Mouse (Mus musculus) kidney, postnatal 36 days (tissue): ENCODE data around the gene Napsa.

Source experiments
- DNase-seq, 2 experiments: peaks; one replicate each; pipeline ENCODE4 v3.0.0; 2021 to 2022; ENCODE audit warnings: mixed read lengths in 2 of 2

Gene Napsa

DNA sequence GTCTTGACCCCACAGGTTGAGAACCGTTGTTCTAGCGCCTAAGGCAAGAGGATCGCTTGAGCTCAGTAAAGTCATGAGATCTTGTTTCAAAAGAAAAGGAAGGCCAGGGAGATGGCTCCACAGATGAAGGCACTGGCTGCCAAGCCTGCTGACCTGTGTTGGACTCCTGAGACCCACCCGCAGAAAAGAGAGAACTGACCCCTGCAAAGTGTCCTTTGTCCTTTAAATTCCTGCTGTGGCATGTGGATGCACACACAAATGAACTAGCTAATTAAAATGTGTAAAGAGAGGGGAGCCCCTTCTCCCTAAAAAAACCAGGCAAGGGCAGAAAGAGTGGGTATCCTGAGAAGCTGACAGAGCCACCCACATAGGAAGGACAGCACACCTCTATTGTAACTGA is 369 bp upstream of the Napsa start:
- DNase-seq, result peak; percentile 52 to 65

DNA sequence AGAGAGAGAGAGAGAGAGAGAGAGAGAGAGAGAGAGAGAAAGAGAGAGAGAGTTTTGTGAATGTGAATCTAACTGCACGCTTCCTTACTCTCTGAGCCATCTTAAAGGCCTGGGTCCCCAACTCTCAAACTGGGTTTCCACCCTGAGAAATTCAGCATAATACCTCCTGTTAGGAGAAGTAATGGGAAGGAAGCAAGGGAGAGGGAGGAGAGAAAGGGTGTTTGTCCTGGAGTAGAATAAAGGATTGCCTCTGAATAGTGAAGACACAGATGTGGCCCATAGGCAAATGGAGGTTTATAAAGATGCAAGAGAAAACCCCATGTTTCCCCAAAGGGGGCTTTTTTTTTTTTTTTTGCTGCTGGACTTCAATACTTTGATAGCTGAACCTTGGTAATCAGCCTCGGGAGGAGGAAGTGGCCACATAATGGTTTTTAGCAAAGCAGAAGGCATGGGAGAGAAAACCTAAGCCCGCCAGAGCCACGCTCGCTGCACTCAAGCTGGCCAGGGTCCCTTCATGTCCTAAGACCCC is 840 bp downstream of the Napsa start:
- no peak for DNase-seq

DNA sequence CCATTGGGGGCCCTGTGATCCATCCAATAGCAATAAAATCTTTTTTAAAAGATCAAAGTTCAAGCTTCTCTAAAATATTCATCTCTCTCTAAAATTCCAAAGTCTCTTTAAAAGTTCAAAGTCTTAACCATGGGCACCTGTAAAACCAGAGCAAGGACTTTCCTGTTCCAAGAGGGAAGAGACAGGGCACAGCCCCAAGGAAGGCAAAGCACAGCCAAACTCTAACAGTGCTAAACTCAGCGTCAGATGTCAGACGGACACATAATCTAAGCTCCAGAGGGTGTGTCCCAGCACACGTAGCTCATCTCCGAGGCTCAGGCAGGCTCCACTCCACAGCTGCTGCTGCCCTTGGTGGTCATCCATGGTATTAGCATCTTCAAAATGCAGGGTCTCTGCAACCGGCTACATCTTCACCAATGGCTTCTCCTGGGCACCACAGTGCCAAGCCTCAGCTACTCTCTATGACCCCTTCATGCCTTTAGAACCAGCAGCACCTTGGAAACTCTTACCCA is 4.2 kb downstream of the Napsa start:
- peak in 1 of 2 experiments; percentile 48 for DNase-seq

DNA sequence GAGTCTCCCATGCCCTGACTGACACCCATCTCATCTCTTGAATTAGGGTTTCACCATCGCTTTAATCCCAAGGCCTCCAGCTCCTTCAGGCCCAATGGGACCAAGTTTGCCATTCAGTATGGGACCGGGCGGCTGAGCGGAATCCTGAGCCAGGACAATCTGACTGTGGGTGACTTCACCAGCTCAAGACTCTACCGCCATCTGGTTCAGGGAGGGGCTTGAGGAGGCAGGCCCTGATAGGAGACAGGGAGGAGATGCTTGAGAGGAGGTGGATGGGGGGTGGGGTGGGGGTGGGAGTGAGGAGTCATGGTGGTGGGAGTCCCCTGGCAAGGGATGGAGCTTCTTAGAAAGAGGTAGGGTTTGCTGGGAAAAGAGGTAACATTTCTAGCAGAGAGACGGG is 9.5 kb downstream of the Napsa start:
- no peak for DNase-seq

DNA sequence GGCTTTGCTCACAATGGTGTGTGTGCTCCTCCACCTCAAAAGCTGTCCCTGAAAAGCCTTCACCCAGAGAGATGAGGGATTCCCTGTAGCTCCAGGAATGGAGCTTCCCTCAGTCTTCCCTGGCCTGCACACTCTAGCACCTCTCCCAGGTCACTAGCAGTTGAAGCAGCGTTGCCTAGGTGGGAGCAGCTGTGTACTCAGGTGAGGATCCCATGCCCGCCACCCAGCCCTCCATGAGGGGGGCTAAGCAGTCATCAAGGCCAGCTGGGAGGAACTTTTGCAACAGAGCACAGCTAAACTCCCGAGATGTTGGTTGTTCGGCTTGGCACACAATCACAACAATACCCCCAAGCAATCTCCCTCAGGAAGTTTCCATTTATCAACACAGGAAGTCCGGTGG is 10.5 kb downstream of the Napsa start:
- DNase-seq, result no peak

DNA sequence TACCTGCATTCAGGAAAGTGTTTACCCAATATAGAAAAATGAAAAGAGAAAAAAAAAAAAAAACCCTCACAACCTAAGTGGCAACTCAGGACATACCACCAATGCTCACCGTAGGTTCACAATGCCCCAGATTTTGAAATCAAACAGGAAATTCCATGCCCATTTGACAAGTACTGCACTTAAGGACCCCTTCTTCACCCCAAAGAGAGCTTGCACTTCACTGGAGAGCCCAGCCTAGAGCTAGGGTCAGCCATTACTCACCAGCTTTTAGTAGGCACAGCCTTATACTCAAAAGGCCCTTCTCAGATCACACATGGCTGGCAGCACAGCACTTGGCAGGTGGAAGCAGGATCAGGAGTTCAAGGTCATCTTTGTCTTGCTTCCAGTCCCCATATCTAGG is 11.0 kb downstream of the Napsa start:
- DNase-seq, result no peak

DNA sequence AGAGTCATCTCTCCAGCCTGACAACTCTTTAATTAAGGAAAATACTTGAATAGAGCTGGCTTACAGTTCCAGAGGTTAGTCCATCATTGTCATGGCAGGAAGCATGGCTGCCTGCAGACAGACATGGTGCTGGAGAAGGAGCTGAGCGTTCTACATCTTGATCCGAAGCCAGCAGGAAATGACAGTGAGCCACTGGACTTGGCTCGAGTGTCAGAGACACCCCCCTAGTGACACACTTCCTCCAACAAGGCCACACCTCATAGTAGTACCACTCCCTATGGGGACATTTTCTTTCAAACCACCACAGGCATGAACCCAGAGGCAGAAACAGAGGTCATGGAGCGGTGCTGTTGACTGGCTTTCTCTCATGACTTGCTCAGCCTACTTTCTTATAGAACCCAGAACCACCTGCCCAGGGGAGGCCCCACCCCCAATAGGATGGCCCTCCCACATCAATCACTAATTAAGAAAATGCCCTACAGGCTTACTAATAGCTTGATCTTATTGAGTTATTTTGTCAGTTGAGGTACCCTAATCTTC is 12.2 kb downstream of the Napsa start:
- DNase-seq, result no peak

DNA sequence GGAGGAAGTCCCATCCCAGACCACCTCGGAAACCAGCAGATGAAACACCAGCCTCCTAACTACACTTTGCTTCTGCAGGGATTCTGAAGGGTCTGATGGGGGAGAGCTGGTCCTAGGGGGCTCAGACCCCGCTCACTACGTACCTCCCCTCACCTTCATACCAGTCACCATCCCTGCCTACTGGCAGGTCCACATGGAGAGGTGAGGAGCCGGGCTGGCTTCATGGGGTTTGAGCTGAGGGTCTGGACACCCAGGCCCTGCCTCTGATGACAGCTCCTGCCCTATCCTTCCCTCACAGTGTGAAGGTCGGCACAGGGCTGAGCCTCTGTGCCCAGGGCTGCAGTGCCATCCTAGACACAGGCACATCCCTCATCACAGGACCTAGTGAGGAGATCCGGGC is 12.7 kb downstream of the Napsa start:
- DNase-seq, result no peak

DNA sequence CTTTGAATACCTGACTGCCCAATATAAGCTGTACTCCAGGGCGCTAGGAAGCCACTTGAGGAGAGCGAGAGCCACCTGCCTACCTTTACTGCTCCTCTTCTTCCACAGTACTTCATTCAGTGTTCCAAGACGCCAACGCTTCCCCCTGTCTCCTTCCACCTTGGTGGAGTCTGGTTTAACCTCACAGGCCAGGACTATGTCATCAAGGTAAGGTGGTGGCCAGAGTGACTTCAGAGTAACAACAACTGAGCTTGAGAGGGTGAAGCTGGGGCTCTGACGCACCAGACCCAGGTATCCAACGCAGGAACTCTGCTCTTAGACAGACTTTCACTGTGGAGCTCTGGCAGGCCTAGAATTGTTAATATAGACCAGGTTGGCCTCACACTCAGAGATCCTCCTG is 13.4 kb downstream of the Napsa start:
- no peak for DNase-seq

DNA sequence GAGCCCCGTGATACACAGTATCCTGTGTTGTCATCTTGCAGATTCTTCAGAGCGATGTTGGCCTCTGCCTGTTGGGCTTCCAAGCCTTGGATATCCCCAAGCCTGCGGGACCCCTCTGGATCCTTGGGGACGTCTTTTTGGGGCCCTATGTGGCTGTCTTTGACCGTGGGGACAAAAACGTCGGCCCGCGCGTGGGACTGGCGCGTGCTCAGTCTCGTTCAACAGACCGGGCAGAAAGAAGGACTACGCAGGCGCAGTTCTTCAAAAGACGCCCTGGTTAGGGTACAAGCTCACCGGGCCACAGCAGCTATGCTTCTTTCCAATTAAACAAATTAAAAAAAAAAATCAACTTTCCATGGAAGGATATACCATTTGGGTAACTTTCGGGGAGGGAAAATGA is 14.3 kb downstream of the Napsa start:
- DNase-seq, result no peak

DNA sequence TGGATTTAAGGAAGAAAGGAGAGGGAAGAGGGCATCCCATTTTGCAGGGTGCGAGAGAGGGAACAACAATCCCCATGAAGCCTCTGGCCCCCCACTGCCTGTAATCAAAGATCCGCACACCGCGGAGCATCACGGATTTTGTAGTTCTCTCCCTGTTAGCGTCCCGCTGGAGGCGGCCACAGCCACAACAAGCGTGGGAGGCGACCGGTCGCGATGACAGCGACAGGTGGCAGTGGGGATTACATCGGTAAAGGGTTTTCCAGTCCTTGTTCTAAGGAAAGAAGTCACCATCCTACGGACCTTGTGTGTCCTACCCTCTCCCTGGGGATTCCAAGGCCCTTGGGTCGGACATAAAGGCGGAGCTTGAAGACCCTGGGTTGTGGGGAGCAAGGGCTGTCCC is 14.8 kb downstream of the Napsa start:
- DNase-seq, result peak in 1 of 2 experiments; percentile 40

DNA sequence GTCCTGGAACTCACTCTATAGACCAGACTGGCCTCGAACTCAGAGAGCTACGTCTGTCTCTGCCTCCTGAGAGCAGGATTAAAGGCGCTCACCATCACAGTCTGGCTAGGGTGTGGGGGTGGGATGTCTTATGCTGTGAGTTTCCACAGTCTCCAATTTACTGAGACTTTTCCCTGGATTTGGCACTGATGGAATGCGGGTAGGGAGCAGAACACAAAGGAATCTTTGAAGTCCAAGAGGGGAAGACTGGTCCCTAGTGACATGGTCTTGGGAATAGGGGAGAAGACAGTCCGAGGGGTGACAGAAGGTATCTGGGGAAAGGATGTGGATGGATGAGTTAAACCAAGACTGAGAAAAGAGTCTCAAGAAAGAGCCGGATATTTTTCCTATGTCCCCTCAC is 15.5 kb downstream of the Napsa start:
- DNase-seq, result no peak

DNA sequence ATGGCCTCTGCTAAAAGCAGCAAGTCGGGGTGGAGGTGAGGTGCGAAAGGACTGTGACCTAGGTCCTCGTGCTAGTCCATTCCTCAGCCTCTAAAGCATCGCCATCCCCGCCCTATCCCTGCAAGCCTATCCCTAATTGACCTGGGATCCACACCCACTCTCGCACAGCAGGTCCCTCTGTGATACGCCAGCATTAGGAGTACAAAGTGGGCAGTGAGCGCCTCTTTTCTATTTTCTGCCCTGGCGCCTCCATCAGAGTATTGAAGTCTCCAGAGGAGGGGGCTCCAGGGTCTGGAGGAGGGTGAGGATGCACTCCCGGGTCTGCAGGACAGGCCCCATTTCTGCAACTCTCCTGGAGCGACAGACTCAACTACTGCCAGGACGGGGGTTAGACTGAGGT is 16.2 kb downstream of the Napsa start:
- no peak for DNase-seq

DNA sequence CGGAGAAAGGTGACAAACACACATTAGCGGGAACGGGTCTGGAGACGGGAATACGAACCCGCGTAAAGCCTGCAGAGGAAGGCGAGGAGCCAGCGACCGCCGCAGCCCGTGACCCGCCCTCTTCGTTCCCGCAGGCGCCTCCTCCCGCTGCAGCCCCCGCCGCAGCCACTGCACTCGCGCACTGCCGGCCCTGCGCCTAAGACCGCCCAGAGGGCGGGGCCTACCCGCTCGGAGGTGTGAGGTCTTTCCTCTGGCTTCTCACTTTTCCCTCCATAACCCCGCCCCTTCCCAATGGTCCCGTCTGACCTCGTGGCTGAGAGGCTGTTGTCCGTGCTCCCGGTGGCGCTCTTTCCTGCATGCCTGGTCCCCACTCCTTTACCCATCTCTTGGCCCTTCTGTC is 17.0 kb downstream of the Napsa start:
- DNase-seq, result peak; percentile 94

DNA sequence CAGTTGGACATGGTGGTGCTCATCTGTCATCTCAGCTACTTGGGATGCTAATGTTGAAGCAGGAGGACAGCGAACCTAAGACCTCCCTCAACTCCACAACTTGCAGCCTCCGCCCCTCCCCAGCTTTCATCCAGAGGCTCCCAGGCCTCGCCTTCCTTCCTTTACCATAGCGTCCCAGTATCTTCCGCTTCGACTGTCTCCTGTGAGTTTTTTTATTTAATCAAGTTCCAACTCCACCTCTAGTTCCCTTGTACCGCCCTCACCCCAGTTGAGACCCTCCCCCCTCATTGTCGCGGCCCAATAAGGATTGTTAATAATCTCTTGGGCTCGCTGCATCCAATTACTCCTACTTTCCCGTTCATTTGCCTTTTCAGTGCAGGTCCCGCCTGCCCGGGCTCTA is 17.8 kb downstream of the Napsa start:
- DNase-seq, result peak; percentile 50 to 53

DNA sequence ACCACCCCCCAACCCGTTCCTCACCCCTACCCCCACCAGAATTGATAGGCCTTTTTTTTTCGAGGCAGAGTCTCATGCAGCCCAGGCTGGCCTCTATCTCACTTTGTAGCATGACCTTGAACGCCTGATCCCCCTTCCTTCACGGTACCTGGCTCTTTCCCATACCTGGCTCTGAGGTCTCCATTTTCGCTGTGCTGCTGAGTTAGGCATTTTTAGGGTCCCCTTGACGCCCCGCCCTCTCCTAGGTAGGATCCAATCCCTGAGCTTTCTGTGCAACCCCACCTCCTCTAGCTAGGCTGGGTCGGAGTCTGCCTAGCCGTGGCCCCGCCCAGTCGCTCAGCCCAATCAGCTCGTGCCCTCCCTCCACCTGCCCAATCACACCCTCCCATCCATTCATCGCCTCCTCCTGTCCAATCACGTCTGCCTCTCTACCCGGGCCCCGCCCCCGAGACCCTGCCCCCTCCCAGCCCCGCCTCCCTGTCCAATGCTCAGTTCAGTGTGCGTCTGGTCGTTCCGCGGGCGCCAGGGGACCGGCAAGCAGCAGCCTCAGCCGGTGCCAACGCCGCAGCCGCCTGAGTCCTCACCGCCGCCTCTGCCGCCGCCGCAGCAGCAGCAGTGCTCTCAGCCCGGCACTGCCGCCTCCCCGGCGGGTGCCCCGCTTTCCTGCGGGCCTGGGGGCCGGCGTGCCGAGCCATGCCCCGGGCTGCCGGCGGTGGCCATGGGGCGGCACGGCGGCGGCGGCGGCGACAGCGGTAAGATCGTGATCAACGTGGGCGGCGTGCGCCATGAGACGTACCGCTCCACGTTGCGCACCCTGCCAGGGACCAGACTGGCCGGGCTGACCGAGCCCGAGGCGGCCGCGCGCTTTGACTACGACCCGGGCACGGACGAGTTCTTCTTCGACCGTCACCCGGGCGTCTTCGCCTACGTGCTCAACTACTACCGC is 18.5 kb downstream of the Napsa start, which contains the start of gene Kcnc3:
Gene Kcnc3 (plus strand): TSS at position 263 of the 946 bp plus-strand sequence.
- peak; percentile 95 to 97 for DNase-seq

DNA sequence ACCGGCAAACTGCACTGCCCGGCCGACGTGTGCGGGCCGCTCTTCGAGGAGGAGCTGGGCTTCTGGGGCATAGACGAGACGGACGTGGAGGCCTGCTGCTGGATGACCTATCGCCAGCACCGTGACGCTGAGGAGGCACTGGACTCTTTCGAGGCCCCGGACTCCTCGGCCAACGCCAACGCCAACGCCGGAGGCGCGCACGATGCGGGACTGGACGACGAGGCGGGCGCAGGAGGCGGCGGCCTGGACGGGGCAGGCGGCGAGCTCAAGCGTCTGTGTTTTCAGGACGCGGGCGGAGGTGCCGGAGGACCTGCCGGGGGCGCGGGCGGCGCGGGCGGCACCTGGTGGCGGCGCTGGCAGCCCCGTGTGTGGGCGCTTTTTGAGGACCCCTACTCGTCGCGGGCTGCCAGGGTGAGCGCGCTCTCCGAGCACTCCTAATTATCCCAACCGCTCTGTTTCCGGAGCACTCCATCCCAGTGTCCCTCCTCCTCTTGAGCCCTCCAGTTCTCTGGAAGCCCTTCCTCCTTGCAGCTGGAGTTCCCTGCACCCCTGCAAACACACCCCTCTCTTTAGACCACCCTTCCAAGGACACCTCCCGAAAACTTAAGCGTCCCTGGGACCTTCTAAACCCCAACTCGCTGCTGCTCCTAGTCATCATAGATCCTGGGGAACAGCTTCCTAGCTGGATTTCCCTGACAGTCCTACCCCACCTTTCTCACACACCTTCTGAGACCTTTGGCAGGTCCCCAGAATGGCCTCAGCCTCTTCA is 19.4 kb downstream of the Napsa start:
- peak; percentile 15 to 49 for DNase-seq

DNA sequence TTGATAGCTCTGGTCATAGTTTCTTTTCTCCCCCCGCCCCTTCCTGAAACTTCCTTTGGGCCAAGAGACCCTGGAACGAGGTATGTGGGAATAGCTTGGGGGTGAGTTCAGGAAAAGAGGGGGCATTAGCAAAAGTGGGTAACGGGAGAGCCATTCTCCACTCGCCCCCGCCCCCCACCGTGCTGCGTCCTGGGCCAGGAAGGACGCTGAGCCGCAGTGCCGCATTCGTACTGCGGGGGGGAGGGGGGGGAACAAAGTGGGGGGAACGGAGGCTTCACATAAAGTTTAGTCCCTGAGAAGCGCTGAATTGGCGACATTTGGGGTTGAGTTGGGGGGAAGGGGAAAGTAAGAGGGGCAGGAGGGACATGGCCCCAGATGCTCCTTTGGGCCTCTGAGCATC is 20.9 kb downstream of the Napsa start:
- no peak for DNase-seq

DNA sequence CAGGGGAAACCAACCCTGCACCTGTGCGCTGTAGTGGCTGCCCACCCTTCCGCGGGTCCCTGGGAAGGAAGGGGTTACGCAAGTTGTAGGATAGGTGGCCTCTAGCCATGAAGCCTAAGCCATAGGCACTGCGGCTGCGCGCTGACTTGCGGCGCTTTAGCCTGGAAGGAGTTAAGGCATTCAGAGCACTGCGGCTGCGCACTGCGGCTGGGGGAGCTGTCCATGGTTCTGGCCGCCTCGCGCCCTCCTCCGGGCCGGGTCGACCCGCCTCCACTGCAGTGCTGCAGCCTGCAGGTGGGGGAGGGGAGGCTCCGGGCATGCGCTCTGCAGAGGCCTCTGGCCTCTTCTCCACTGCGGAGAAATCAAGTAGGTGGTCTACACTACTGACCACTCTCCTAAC is 21.6 kb downstream of the Napsa start:
- peak; percentile 81 to 90 for DNase-seq

DNA sequence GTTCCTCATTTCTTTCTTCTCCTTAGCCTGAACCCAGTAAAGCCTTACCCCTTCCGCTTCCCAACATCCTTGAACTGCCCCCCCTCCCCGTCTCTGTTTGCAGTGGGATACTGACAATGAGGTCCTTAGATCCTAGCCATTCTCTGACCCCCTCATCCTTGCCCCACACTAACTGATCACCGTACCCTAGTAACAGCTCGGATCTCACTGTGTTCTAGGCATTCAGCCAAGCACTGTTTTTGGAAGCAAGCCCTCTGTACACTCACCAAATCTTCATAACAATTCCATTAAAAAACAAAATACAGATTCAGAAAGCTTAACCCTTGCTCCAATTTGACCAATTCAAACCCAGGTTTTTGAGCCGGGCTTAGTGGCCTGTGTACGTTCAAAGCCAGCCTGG is 22.1 kb downstream of the Napsa start:
- DNase-seq, result no peak

DNA sequence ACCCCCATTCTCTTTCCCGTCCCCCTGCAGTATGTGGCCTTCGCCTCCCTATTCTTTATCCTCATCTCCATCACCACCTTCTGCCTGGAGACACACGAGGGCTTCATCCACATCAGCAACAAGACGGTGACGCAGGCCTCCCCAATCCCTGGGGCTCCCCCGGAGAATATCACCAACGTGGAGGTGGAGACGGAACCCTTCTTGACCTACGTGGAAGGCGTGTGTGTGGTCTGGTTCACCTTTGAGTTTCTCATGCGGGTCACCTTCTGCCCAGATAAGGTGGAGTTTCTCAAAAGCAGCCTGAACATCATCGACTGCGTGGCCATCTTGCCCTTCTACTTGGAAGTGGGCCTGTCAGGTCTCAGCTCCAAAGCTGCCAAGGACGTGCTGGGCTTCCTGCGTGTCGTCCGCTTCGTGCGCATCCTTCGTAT is 23.0 kb downstream of the Napsa start:
- no peak for DNase-seq

DNA sequence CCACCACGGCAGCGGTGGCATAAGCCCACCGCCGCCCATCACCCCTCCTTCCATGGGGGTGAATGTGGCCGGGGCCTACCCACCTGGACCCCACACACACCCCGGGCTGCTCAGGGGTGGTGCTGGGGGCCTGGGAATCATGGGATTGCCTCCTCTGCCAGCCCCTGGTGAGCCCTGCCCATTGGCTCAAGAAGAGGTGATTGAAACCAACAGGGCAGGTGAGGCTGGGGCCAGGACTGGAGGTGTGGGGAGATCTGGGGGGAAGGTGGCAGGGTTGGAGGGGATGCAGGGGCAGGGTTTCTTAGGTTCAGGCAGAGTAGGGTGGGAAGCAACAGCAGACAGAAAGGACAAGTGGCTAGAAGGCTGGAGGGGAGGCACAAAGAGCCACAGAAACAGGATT is 23.9 kb downstream of the Napsa start:
- no peak for DNase-seq

DNA sequence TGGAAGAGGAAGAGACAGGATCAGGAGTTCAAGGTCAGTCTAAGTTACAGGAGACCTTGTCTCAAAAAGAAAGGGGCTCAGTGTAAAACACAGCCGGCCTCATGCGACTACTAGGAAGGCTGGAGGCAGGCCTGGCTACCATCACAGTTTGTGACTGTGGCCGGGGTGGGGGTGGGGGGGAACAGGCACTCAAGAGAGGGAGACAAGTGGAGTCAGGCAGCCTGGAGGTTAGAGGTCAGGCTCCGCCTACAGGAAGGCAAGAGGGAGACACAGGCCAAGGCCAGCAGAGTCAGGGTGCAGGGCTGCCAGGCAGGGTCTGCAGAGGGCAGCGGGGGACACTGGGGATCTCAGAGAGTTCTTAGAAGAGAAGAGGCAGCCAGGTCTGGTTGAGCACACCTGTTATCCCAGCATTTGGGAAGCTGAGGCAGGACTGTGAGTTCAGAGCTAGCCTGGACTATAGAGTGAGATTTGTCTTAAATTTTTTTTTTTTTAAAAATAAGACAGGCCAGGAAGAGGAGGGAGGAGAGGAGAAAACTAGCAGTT is 24.9 kb downstream of the Napsa start:
- no peak for DNase-seq
